Mouse (Mus musculus) midbrain, embryonic 10.5 days (tissue): ENCODE results near the gene Mb21d2. TPM values are rescaled to one million over a fixed set of nuclear protein-coding genes. Genes with fewer than 3 reads are reported as not detected.

Source experiments
- DNase-seq: peaks from one replicate; pipeline ENCODE4 v3.0.0-alpha.2; 2017; ENCODE audit warnings: low spot score
- H3K27ac ChIP-seq: fragments of 300-500 bp; sonication (generic); replicated peaks from 2 replicates; pipeline ENCODE4 v1.5.1; 2016; ENCODE audit warnings: mild to moderate bottlenecking
- H3K27me3 ChIP-seq: fragments of 300-500 bp; sonication (generic); 2 replicates; pipeline ENCODE4 v1.6.1; 2016; ENCODE audit warnings: low read depth, mild to moderate bottlenecking; ENCODE audit not compliant: poor library complexity, severe bottlenecking
- H3K36me3 ChIP-seq: fragments of 300-500 bp; sonication (generic); 2 replicates; pipeline ENCODE4 v1.6.1; 2016; ENCODE audit warnings: mild to moderate bottlenecking, moderate library complexity
- H3K4me1 ChIP-seq: fragments of 300-500 bp; sonication (generic); 2 replicates; pipeline ENCODE4 v1.6.1; 2016
- H3K4me3 ChIP-seq: fragments of 300-500 bp; sonication (generic); 2 replicates; pipeline ENCODE4 v1.5.1; 2016; ENCODE audit warnings: mild to moderate bottlenecking, moderate library complexity
- H3K9me3 ChIP-seq: fragments of 300-500 bp; sonication (generic); replicated peaks from 2 replicates; pipeline ENCODE4 v1.6.1; 2016; ENCODE audit warnings: mild to moderate bottlenecking
- WGBS: fragments of 180-500 bp; shearing (Covaris S2); methylation state at CpG from one replicate; pipeline ENCODE4 v1.1.7; 2016; 5-methylcytosine and 5-hydroxymethylcytosine counted together
- polyA plus RNA-seq: library from polyadenylated mRNA; unstranded; fragments of >200 nt; fragmentation: Nextera tagmentation; extraction: Ambion mirVana; gene quantifications from 2 replicates; pipeline ENCODE4 v1.2.1, GENCODE M21; 2016

Gene Mb21d2
- polyA plus RNA-seq, 1 experiment from 2014 or later = 4.7 TPM

GRCm38 (mm10) chr16:28840075-28840974 lies 89.1 kb downstream of the Mb21d2 start:
- no peak overlapping the region for H3K4me3 ChIP-seq
- H3K4me1 ChIP-seq = peaks cover 19% of the 10 kb centered on the region
- H3K9me3 ChIP-seq = no peaks in the 10 kb centered on the region
- DNase-seq = peak; percentile 49
- 62% methylated on average over 24 of the region's 24 CpGs for WGBS
- no peak overlapping the region for H3K27ac ChIP-seq
- no peaks in the 10 kb centered on the region for H3K36me3 ChIP-seq
- no peaks in the 10 kb centered on the region for H3K27me3 ChIP-seq

- 86% methylated on average over 9 of the region's 9 CpGs for WGBS
- Histone ChIP-seq H3K9me3 (no peaks in the 10 kb centered on the region), H3K4me1 (peaks cover 19% of the 10 kb centered on the region), H3K36me3 (no peaks in the 10 kb centered on the region), H3K4me3 (no peak overlapping the region), H3K27ac (no peak overlapping the region), H3K27me3 (no peaks in the 10 kb centered on the region)
- DNase-seq = no peak
Measured at GRCm38 (mm10) chr16:28839575-28839974, 89.9 kb downstream of the Mb21d2 start.

GRCm38 (mm10) chr16:28838016-28838415 lies 91.5 kb downstream of the Mb21d2 start:
- H3K4me1 ChIP-seq = peaks cover 21% of the 10 kb centered on the region
- no peak overlapping the region for H3K27ac ChIP-seq
- H3K36me3 ChIP-seq = no peaks in the 10 kb centered on the region
- H3K9me3 ChIP-seq = no peaks in the 10 kb centered on the region
- DNase-seq = peak; percentile 55
- no peaks in the 10 kb centered on the region for H3K27me3 ChIP-seq
- no peak overlapping the region for H3K4me3 ChIP-seq
- 26% methylated on average over 12 of the region's 12 CpGs for WGBS

- 84% methylated on average over 12 of the region's 12 CpGs for WGBS
Measured at GRCm38 (mm10) chr16:28832085-28832635, 97.3 kb downstream of the Mb21d2 start.

GRCm38 (mm10) chr16:28829263-28829955 lies 100.1 kb downstream of the Mb21d2 start:
- WGBS = 93% methylated on average over 10 of the region's 10 CpGs
- DNase-seq = no peak

More at GRCm38 (mm10) chr16:28832085-28832635, 97.3 kb downstream of the Mb21d2 start:
- H3K36me3 ChIP-seq = peaks cover 17% of the 10 kb centered on the region
- DNase-seq = no peak
- H3K27ac ChIP-seq = no peak overlapping the region
- H3K4me3 ChIP-seq = no peak overlapping the region
- H3K4me1 ChIP-seq = peaks cover 17% of the 10 kb centered on the region
- H3K9me3 ChIP-seq = no peaks in the 10 kb centered on the region
- H3K27me3 ChIP-seq = no peaks in the 10 kb centered on the region

GRCm38 (mm10) chr16:28824781-28825180 lies 104.7 kb downstream of the Mb21d2 start:
- no peak for DNase-seq
- no peak overlapping the region for H3K4me3 ChIP-seq
- H3K4me1 ChIP-seq = no peaks in the 10 kb centered on the region
- no peaks in the 10 kb centered on the region for H3K27me3 ChIP-seq
- no peak overlapping the region for H3K27ac ChIP-seq
- WGBS = 93% methylated on average over 8 of the region's 8 CpGs
- no peaks in the 10 kb centered on the region for H3K9me3 ChIP-seq
- H3K36me3 ChIP-seq = peaks cover 33% of the 10 kb centered on the region

More at GRCm38 (mm10) chr16:28829263-28829955, 100.1 kb downstream of the Mb21d2 start:
- H3K36me3 ChIP-seq = peaks cover 33% of the 10 kb centered on the region
- peaks cover 17% of the 10 kb centered on the region for H3K4me1 ChIP-seq
- no peak overlapping the region for H3K27ac ChIP-seq
- H3K27me3 ChIP-seq = no peaks in the 10 kb centered on the region
- H3K4me3 ChIP-seq = no peak overlapping the region
- no peaks in the 10 kb centered on the region for H3K9me3 ChIP-seq

GRCm38 (mm10) chr16:28821774-28822173 lies 107.7 kb downstream of the Mb21d2 start:
- H3K4me3 ChIP-seq = no peak overlapping the region
- DNase-seq = no peak

GRCm38 (mm10) chr16:28818749-28819285 lies 110.7 kb downstream of the Mb21d2 start:
- H3K27ac ChIP-seq = no peak overlapping the region
- peaks cover 3% of the 10 kb centered on the region; the same call in 1 of the 2 replicates for H3K9me3 ChIP-seq
- H3K4me1 ChIP-seq = 0 out of 2 replicates have a peak, but pooled peaks cover 3% of the 10 kb centered on the region
- H3K27me3 ChIP-seq = no peaks in the 10 kb centered on the region
- no peaks in the 10 kb centered on the region for H3K36me3 ChIP-seq
- DNase-seq = no peak
- H3K4me3 ChIP-seq = no peak overlapping the region
- 54% methylated on average over 5 of the region's 5 CpGs for WGBS

More at GRCm38 (mm10) chr16:28821774-28822173, 107.7 kb downstream of the Mb21d2 start:
- 86% methylated on average over 6 of the region's 6 CpGs for WGBS
- H3K4me1 ChIP-seq = 0 out of 2 replicates have a peak, but pooled peaks cover 3% of the 10 kb centered on the region
- H3K27me3 ChIP-seq = no peaks in the 10 kb centered on the region
- H3K27ac ChIP-seq = no peak overlapping the region
- H3K9me3 ChIP-seq = no peaks in the 10 kb centered on the region
- H3K36me3 ChIP-seq = peaks cover 14% of the 10 kb centered on the region

GRCm38 (mm10) chr16:28813290-28813689 lies 116.2 kb downstream of the Mb21d2 start:
- Histone ChIP-seq H3K4me1 (no peaks in the 10 kb centered on the region), H3K9me3 (peaks cover 13% of the 10 kb centered on the region; the same call in 1 of the 2 replicates), H3K36me3 (no peaks in the 10 kb centered on the region), H3K27me3 (no peaks in the 10 kb centered on the region), H3K4me3 (no peak overlapping the region), H3K27ac (no peak overlapping the region)
- no peak for DNase-seq
- 89% methylated on average over 1 of the region's 1 CpGs for WGBS

- no peak for DNase-seq
- H3K27ac ChIP-seq = no peak overlapping the region
- H3K36me3 ChIP-seq = no peaks in the 10 kb centered on the region
- H3K4me3 ChIP-seq = no peak overlapping the region
- WGBS = 13% methylated on average over 1 of the region's 1 CpGs
- H3K27me3 ChIP-seq = no peaks in the 10 kb centered on the region
- H3K4me1 ChIP-seq = no peaks in the 10 kb centered on the region
- H3K9me3 ChIP-seq = peaks cover 10% of the 10 kb centered on the region; the same call in 1 of the 2 replicates
Measured at GRCm38 (mm10) chr16:28809089-28809488, 120.4 kb downstream of the Mb21d2 start.

GRCm38 (mm10) chr16:28793115-28793514 lies 136.4 kb downstream of the Mb21d2 start:
- peak; percentile 40 for DNase-seq
- no peaks in the 10 kb centered on the region for H3K9me3 ChIP-seq
- no peaks in the 10 kb centered on the region for H3K27me3 ChIP-seq
- no peaks in the 10 kb centered on the region for H3K36me3 ChIP-seq
- no peaks in the 10 kb centered on the region for H3K4me1 ChIP-seq
- H3K4me3 ChIP-seq = no peak overlapping the region
- WGBS = 7% methylated on average over 4 of the region's 4 CpGs
- no peak overlapping the region for H3K27ac ChIP-seq
